Mouse (Mus musculus) G1E (cell line): Measurements from ENCODE around the gene F830045P16Rik.
"Not testable (repeated sequence)": the region's sequence is repeated elsewhere in the genome, so short reads cannot be mapped to it uniquely, and the experiment has no call there.

Experiments used
- CTCF ChIP-seq: IDR thresholded peaks from 2 replicates; pipeline ENCODE4 v1.5.1; 2012; ENCODE audit warnings: low read depth, low read length, inconsistent platforms, mixed read lengths
- GATA1 ChIP-seq: IDR thresholded peaks from 2 replicates; pipeline ENCODE4 v1.6.1; 2012; ENCODE audit warnings: borderline replicate concordance, low read length, inconsistent platforms, mixed read lengths
- POLR2AphosphoS5 ChIP-seq: IDR thresholded peaks from 2 replicates; pipeline ENCODE4 v1.6.1; 2012; ENCODE audit warnings: low read depth, low read length, inconsistent platforms; ENCODE audit not compliant: insufficient replicate concordance
- TAL1 ChIP-seq: conservative IDR thresholded peaks from 2 replicates; pipeline ENCODE4 v1.6.1; 2012; ENCODE audit warnings: low read depth, low read length, inconsistent platforms, mixed read lengths

GRCm38 (mm10) chr2:129512147-129512546 lies 24.3 kb downstream of the F830045P16Rik start:
- not testable (repeated sequence) for TF ChIP-seq CTCF, GATA1, TAL1, POLR2AphosphoS5
